Mouse (Mus musculus): ENCODE results near the gene Hoxa1.

DNA sequence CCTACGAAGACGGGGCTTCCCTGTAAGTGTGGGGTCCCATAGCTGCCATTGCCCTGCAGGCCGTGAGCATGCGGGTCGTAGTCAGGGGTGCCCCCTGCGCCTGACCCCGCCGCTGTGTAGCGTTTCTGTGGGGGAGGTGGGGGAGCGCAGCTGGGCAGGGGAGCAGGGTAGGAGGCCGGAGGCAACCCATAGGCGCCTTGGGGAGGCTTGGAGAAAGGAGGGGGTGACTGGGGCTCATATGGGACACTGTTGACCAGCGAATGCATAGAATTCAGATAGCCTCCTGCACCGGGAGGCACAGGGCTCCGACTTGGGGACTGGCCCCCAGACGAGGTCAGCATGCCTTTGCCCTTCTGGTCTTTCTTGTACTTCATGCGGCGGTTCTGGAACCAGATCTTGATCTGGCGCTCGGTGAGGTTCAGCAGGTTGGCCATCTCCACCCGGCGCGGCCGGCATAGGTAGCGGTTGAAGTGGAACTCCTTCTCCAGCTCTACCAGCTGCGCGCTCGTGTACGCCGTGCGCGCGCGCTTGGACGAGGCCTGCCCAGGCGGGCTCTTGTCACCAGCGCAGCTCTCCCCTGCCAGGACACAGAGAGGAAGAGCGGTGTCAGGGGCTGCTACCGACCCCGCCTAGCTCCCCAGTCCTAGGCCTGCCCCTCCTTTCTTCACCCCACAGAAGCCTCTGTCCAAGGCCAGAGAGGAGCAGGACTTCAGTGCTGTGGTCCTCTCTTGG lies 12.2 kb upstream of the Hoxa1 start:
- TF ChIP-seq POLR2A (IDR thresholded peaks at IDR 0.05; ENCODE audit: borderline replicate concordance, extremely low read depth, insufficient read depth, insufficient read length, poor library complexity, severe bottlenecking) (no peak), CTCF (IDR thresholded peaks at IDR 0.05; ENCODE audit: borderline replicate concordance, extremely low read depth, insufficient read depth, insufficient read length) (no peak)

Data from brain, embryonic 14.5 days (tissue).